Mouse (Mus musculus) neural tube, embryonic 11.5 days (tissue): ENCODE data around the gene Gapvd1. TPM values are rescaled to one million over a fixed set of nuclear protein-coding genes. Genes with fewer than 3 reads are reported as not detected.
A peak's percentile ranks its signal among the peaks of the same experiment; 100 is the strongest.

ENCODE experiments used
- ATAC-seq: fragments of 200-750 bp; cut with Nextera tagmentation; 2 replicates; pipeline ENCODE4 v1.8.0; 2017; ENCODE audit warnings: moderate number of reproducible peaks, mild to moderate bottlenecking, moderate TSS enrichment, moderate library complexity; ENCODE audit not compliant: insufficient read depth, low FRiP score, low TSS enrichment
- DNase-seq: peaks from one replicate; pipeline ENCODE4 v3.0.0-alpha.2; 2015; ENCODE audit warnings: low spot score
- H3K27ac ChIP-seq: fragments of 300-500 bp; sonication (generic); 2 replicates; pipeline ENCODE4 v1.5.1; 2014; ENCODE audit warnings: low read depth, mild to moderate bottlenecking, low read length
- H3K27me3 ChIP-seq: fragments of 300-500 bp; sonication (generic); 2 replicates; pipeline ENCODE4 v1.6.1; 2014; ENCODE audit warnings: mild to moderate bottlenecking, low read length, mixed read lengths; ENCODE audit not compliant: control insufficient read depth, insufficient read depth
- H3K36me3 ChIP-seq: fragments of 300-500 bp; sonication (generic); 2 replicates; pipeline ENCODE4 v1.6.1; 2014; ENCODE audit warnings: mild to moderate bottlenecking, low read length, moderate library complexity, mixed read lengths; ENCODE audit not compliant: control insufficient read depth, insufficient read depth
- H3K4me1 ChIP-seq: fragments of 300-500 bp; sonication (generic); 2 replicates; pipeline ENCODE4 v1.6.1; 2014; ENCODE audit warnings: low read length, mixed read lengths; ENCODE audit not compliant: control insufficient read depth, insufficient read depth
- H3K4me2 ChIP-seq: fragments of 300-500 bp; sonication (generic); 2 replicates; pipeline ENCODE4 v1.6.1; 2014; ENCODE audit warnings: low read depth, mild to moderate bottlenecking, moderate library complexity
- H3K4me3 ChIP-seq: fragments of 300-500 bp; sonication (generic); 2 replicates; pipeline ENCODE4 v1.5.1; 2014; ENCODE audit warnings: low read depth, low read length
- H3K9ac ChIP-seq: fragments of 300-500 bp; sonication (generic); 2 replicates; pipeline ENCODE4 v1.6.1; 2014; ENCODE audit warnings: mild to moderate bottlenecking, low read length
- H3K9me3 ChIP-seq: fragments of 300-500 bp; sonication (generic); 2 replicates; pipeline ENCODE4 v1.6.1; 2016; ENCODE audit warnings: low read length; ENCODE audit not compliant: control insufficient read depth
- WGBS: fragments of 180-500 bp; shearing (Covaris S2); extraction: QIAGEN DNeasy Blood & Tissue Kit; methylation state at CpG from one replicate; pipeline ENCODE4 v1.1.7; 2014; 5-methylcytosine and 5-hydroxymethylcytosine counted together
- polyA plus RNA-seq: library from polyadenylated mRNA; unstranded; fragments of >200 nt; fragmentation: Nextera tagmentation; extraction: Ambion mirVana; gene quantifications from 2 replicates; pipeline ENCODE4 v1.2.1, GENCODE M21; 2014

Gapvd1 gene
- polyA plus RNA-seq, 1 experiment from 2014 or later, result 125 TPM

DNA sequence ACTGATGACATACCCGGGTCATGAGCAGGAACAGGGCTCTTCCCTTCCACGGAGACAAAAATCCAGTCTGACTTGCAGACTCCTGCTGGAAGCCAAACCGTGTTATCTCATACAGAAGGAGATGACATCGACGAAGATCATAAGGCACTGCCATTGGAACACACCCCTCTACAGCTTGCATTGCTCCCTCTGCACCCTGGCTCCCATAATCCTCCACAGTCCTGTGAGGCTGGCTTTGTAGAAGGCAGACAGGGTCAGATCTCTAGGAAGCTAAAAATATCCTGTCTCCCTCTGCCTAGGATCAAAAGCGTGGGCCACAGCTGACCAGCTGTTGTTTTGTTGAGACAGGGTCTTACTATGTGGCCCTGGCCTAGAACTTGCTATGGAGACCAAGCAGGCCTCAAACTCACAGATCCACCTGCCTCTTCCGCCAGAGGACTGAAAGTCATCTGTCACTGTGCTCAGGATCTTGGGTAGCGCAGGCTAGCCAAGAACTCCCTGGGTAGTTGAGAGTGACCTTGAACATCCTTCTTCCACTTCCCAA is 85.8 kb downstream of the Gapvd1 start:
- Histone ChIP-seq H3K36me3 (no peaks in the 10 kb centered on the region), H3K4me3 (no peak overlapping the region), H3K9ac (no peak overlapping the region; the same call in 1 of the 2 replicates), H3K9me3 (no peaks in the 10 kb centered on the region), H3K27ac (no peak overlapping the region), H3K4me2 (no peak overlapping the region), H3K27me3 (no peaks in the 10 kb centered on the region), H3K4me1 (0 out of 2 replicates have a peak, but pooled peaks cover 9% of the 10 kb centered on the region)
- 63% methylated on average over 8 of the region's 8 CpGs for WGBS
- ATAC-seq, result no peak
- no peak for DNase-seq

DNA sequence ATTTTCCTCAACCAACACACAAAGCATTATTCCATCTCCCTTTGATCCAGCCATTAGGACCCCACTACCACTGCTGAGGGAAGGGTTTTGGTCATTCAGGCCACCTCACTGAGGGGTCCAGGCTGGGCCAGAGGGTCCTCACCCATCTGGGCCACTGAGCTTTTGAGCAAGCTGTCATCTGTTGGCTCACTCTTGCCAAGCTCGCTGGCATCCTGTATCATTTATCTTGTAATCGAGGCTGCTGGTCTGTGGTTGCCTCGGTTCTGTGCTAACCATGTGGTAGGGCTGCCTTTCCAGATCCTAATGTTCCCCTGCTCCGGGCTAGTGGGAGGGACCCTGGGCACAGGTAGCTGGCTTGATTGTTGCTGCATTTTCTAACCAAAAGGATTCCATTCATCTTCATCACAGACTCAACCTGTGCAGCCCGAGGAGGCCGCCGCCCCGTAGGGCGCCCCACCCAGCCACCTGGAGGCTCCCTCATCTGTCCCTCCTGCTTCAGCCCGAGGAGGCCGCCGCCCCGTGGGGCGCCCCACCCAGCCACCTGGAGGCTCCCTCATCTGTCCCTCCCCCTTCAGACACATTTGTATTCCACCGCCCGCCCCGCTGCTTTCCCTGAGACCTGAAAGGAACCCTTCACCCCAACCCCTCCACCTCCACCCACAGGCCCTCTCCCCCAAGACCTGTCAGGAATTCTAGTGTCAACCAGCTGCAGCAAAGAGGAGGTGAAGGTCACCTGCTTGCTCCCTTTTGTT is 86.4 kb downstream of the Gapvd1 start:
- H3K27me3 ChIP-seq, result no peaks in the 10 kb centered on the region
- 47% methylated on average over 17 of the region's 17 CpGs for WGBS
- H3K36me3 ChIP-seq, result no peaks in the 10 kb centered on the region
- H3K9ac ChIP-seq, result no peak overlapping the region; the same call in 1 of the 2 replicates
- H3K27ac ChIP-seq, result no peak overlapping the region
- no peak overlapping the region for H3K4me2 ChIP-seq
- no peaks in the 10 kb centered on the region for H3K9me3 ChIP-seq
- 0 out of 2 replicates have a peak, but pooled peaks cover 9% of the 10 kb centered on the region for H3K4me1 ChIP-seq
- no peak for ATAC-seq
- DNase-seq, result peak; percentile 20
- no peak overlapping the region for H3K4me3 ChIP-seq

DNA sequence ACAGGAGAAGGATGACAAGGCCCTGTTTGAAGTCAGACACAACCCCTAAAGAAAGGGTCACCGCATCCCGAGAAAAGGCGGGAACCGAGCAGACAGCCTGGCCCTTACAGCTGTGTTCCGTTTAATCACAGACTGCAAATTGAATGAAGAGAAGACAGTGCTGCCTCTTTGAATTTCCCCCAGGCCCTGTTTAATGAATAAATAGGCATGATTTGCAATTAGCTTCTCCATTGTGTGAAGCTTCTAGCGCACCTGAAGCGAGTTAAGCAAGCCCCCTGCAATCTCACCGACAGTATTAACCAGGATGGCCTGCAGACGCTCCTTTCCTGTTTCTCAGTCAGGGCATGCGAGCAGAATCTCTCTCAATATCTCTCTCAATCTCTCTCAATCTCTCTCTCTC is 87.2 kb downstream of the Gapvd1 start:
- WGBS, result 34% methylated on average over 10 of the region's 10 CpGs
- 0 out of 2 replicates have a peak, but pooled peaks cover 9% of the 10 kb centered on the region for H3K4me1 ChIP-seq
- H3K9me3 ChIP-seq, result no peaks in the 10 kb centered on the region
- ATAC-seq (no peak), DNase-seq (no peak)
- H3K27me3 ChIP-seq, result no peaks in the 10 kb centered on the region
- no peak overlapping the region for H3K4me3 ChIP-seq
- H3K36me3 ChIP-seq, result no peaks in the 10 kb centered on the region
- H3K27ac ChIP-seq, result no peak overlapping the region
- H3K9ac ChIP-seq, result no peak overlapping the region
- no peak overlapping the region for H3K4me2 ChIP-seq

DNA sequence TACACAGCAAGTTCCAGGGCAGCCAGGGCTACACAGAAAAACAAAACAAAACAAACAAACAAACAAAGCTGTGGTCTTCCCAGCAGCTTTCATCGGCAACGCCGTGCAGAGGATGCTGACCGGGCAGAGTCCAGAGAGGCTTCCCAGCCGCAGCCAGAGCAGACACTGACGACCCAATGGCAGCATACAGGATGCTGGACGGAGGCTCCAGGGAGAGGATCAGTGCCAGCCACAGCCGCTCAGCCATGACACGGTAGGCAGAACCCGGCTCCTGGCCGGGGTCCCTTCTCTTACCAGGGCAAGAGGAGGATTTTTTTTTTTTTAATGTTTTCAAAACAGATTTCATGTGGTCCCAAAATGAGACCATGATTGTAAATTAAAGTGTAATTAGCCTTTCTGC is 107.6 kb downstream of the Gapvd1 start:
- Histone ChIP-seq H3K4me2 (no peak overlapping the region), H3K27me3 (no peaks in the 10 kb centered on the region), H3K9ac (no peak overlapping the region), H3K36me3 (no peaks in the 10 kb centered on the region), H3K4me3 (no peak overlapping the region), H3K27ac (no peak overlapping the region), H3K9me3 (no peaks in the 10 kb centered on the region), H3K4me1 (0 out of 2 replicates have a peak, but pooled peaks cover 3% of the 10 kb centered on the region)
- WGBS, result 81% methylated on average over 11 of the region's 11 CpGs
- DNase-seq (no peak), ATAC-seq (no peak)

DNA sequence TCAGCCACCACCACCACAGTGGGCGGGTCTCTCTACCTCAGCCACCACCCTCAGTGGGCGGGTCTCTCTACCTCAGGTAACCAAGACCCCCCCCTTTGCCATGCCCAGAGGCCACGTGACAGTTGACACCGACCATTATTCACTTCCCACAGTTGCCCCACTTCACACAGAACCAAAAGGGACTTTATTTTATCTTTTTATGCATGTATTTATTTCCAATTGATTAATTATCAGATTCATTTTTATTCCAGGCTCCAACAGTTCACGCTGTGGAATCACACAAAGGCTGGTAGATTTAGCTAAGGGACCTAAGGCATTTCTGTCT is 108.5 kb downstream of the Gapvd1 start:
- Histone ChIP-seq H3K36me3 (no peaks in the 10 kb centered on the region), H3K4me1 (0 out of 2 replicates have a peak, but pooled peaks cover 3% of the 10 kb centered on the region), H3K4me2 (peak overlapping the region; percentile 49), H3K27ac (no peak overlapping the region), H3K9ac (no peak overlapping the region), H3K9me3 (no peaks in the 10 kb centered on the region), H3K4me3 (peak overlapping the region; percentile 27; the same call in 1 of the 2 replicates), H3K27me3 (no peaks in the 10 kb centered on the region)
- 7% methylated on average over 5 of the region's 5 CpGs for WGBS
- ATAC-seq, result no peak
- no peak for DNase-seq

DNA sequence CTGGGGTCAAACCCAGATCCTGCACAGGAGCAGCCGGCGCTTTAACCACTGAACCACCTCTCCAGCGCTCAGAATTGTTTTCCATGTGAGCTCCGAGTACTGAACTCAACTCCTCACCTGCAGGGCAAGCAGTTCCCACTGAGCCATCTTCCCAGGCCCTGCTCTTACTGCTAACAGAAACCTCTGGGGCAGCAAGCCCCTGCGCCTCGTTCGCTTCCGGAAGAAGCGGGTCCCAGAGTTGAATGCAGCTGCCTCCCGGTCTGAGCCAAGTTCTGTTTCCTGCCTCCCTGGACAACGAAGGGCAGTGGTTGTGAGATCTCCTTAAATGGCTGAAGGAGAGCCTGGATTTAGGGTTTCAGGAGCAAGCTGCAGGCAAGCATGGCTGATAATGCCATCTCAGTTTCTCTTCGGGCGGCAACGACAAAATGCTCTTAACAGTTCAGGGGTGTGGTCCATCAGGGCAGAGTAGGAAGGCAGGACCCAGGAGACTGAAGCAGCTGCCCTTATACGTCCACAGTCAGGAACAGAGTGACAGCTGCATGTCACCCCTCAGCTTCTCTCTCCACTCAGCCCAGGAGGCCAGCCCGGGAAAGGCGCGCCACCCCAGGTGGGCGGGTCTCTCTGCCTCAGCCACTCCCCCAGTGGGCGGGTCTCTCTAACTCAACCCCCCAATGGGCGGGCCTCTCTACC is 109.0 kb downstream of the Gapvd1 start:
- 0 out of 2 replicates have a peak, but pooled peaks cover 3% of the 10 kb centered on the region for H3K4me1 ChIP-seq
- ATAC-seq (peak; percentile 74), DNase-seq (peak; percentile 67)
- H3K36me3 ChIP-seq, result no peaks in the 10 kb centered on the region
- H3K27me3 ChIP-seq, result no peaks in the 10 kb centered on the region
- WGBS, result 19% methylated on average over 21 of the region's 21 CpGs
- no peak overlapping the region for H3K27ac ChIP-seq
- peak overlapping the region; percentile 36; the same call in 1 of the 2 replicates for H3K9ac ChIP-seq
- no peaks in the 10 kb centered on the region for H3K9me3 ChIP-seq
- peak overlapping the region; percentile 49 for H3K4me2 ChIP-seq
- peak overlapping the region; percentile 27 for H3K4me3 ChIP-seq

DNA sequence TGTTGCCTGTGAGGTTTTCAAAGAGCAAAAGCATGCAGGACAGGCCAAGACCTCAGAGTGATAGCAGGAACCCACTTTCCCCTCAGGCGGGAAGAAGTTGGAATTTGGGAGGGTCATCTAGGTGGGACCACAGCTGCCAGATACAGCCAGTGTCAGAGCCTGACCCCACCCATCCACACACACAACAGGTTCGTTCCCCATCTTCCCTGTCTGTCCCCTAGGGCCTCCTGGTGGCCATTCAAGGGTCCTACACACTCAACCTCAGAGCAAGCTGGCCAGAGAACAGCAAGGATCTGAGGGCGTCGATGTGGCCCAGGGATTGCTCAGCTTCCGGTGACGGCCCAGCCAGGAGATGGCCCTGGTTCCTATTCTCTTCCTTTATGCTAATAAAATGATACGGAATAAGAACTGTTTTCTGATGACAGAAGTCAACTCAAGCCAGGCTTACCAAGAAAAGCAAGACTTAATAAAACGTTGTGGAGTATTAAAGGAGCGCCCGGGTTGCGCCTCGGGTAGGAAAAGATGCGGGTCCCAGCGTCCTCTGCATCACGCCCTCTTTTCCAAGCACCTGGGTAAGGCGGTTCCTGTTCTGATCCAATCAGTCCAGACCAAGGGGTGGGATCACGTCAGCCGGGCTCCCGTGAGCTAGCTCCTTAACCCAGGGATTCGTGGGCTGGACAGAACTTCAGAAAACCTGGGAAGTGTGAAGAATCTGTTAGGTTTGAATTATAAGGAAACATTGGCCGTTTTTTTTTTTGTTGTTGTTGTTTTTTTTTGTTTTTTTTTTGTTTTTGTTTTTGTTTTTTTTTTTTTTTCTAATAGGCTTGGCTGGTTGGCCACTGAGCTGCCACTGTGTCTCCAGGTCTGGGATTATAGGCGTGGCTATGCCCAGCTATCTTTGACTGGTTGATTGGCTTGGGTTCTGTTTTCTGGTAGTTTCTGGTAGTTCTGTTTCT is 110.2 kb downstream of the Gapvd1 start:
- WGBS, result 37% methylated on average over 22 of the region's 22 CpGs
- Histone ChIP-seq H3K4me1 (0 out of 2 replicates have a peak, but pooled peaks cover 3% of the 10 kb centered on the region), H3K9me3 (no peaks in the 10 kb centered on the region), H3K4me3 (no peak overlapping the region), H3K9ac (no peak overlapping the region), H3K36me3 (no peaks in the 10 kb centered on the region), H3K27me3 (no peaks in the 10 kb centered on the region), H3K4me2 (no peak overlapping the region), H3K27ac (no peak overlapping the region)
- DNase-seq (no peak), ATAC-seq (no peak)

DNA sequence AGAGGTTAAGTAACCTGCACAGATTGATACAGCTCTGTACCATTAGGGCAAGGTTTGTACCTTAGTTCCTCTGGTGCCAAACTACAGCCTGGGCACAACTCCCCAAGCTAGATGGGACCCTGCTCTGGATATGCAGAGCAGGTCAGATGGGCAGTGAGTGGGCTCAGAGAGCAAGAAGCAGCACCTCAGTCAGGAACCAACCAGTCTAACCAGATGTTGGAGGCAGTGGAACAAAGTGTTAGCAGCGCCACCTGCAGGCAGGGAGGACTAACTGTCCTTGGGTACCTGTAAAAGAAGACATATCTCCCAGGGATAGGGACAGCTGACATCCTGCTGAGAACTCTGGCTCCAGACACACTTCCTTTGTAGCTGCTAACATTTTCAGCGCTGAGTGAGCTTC is 112.7 kb downstream of the Gapvd1 start:
- 28% methylated on average over 2 of the region's 2 CpGs for WGBS
- Histone ChIP-seq H3K4me2 (no peak overlapping the region), H3K36me3 (no peaks in the 10 kb centered on the region), H3K27ac (no peak overlapping the region), H3K27me3 (no peaks in the 10 kb centered on the region), H3K9ac (no peak overlapping the region), H3K4me3 (no peak overlapping the region), H3K4me1 (peaks cover 7% of the 10 kb centered on the region), H3K9me3 (no peaks in the 10 kb centered on the region)
- DNase-seq (peak; percentile 46), ATAC-seq (no peak)
